Comparison of ENCODE assay signal across 16 mouse cellular contexts in the genomic region with DNA sequence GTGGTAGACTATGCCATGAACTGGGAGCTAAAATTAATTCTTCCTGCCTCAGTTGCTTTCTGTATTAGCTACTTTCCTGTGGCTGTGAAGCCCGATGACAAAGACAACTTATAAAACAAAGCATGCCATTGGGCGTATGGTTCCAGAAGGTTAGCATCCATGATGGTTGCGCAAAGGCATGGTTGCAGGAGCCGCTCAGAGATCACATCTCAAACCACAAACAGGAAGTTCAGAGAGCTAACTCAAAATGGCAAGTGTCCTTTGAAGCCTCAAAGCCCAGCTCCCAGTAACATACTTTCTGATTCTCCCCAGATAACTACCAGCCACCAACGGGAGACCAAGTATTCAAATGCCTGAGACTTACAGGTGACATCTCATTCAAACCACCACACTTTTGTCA. TPM values are rescaled to one million over a fixed set of nuclear protein-coding genes. Genes with fewer than 3 reads are reported as not detected.
DNase-seq lines count a peak whose midpoint lies in the region; ATAC-seq and TF ChIP-seq lines count a peak whose summit lies in the region.
"Had no signal": no experiment of that assay in that cellular context is flagged by ENCODE, and none has a peak within 500 bp of the region (broad histone marks: within the 10 kb centered on the region; RNA-seq: fewer than 3 reads in every experiment).

No protein-coding gene starts in this region.

- H3K9ac ChIP-seq in heart, embryonic 12.5 days, result no peak overlapping the region
- no peak overlapping the region for H3K9ac ChIP-seq in liver, postnatal 0 days (replicated peaks)
- H3K9ac ChIP-seq: forebrain, embryonic 13.5 days; kidney, embryonic 15.5 days had no signal

- H3K27me3 ChIP-seq in heart, embryonic 12.5 days (replicated peaks), result no peaks in the 10 kb centered on the region
- peaks cover 23% of the 10 kb centered on the region for H3K27me3 ChIP-seq in embryonic facial prominence, embryonic 10.5 days (replicated peaks; ENCODE audit: low read depth, poor library complexity, severe bottlenecking)
- H3K27me3 ChIP-seq in liver, postnatal 0 days (ENCODE audit: insufficient read depth, low read length), result no peaks in the 10 kb centered on the region
- H3K27me3 ChIP-seq: forebrain, embryonic 13.5 days; kidney, embryonic 15.5 days had no signal

- no peaks in the 10 kb centered on the region for H3K36me3 ChIP-seq in heart, embryonic 12.5 days
- H3K36me3 ChIP-seq in embryonic facial prominence, embryonic 10.5 days (replicated peaks), result peaks cover 4% of the 10 kb centered on the region; the same call in 1 of the 2 replicates
- H3K36me3 ChIP-seq in liver, postnatal 0 days (replicated peaks; ENCODE audit: insufficient read depth, low read length), result no peaks in the 10 kb centered on the region; the same call in 1 of the 2 replicates
- H3K36me3 ChIP-seq: limb, embryonic 10.5 days had no signal

- H3K4me1 ChIP-seq in heart, embryonic 12.5 days (replicated peaks), result peaks cover 50% of the 10 kb centered on the region
- peaks cover 8% of the 10 kb centered on the region for H3K4me1 ChIP-seq in embryonic facial prominence, embryonic 10.5 days
- no peaks in the 10 kb centered on the region; the same call in 1 of the 2 replicates for H3K4me1 ChIP-seq in liver, postnatal 0 days (ENCODE audit: insufficient read depth)

- H3K9me3 ChIP-seq in heart, embryonic 12.5 days (replicated peaks), result no peaks in the 10 kb centered on the region
- no peaks in the 10 kb centered on the region for H3K9me3 ChIP-seq in embryonic facial prominence, embryonic 10.5 days
- H3K9me3 ChIP-seq in liver, postnatal 0 days (ENCODE audit: low read length), result no peaks in the 10 kb centered on the region
- H3K9me3 ChIP-seq: forebrain, embryonic 13.5 days; kidney, embryonic 15.5 days; limb, embryonic 10.5 days had no signal

- ATAC-seq in heart, embryonic 12.5 days (ENCODE audit: insufficient number of reproducible peaks, low FRiP score), result no peak
- peak; percentile 77 for ATAC-seq in megakaryocyte progenitor cell, adult 5-6 weeks (replicated peaks; ENCODE audit: poor library complexity)
- no peak for ATAC-seq in liver, postnatal 0 days
- ATAC-seq: forebrain, embryonic 13.5 days; hindbrain, postnatal 0 days had no signal

- 72% methylated on average over 5 of the region's 5 CpGs for WGBS in heart, embryonic 12.5 days
- WGBS in embryonic facial prominence, embryonic 10.5 days, result 89% methylated on average over 5 of the region's 5 CpGs
- WGBS in liver, postnatal 0 days (ENCODE audit: insufficient replicate concordance), result 41% methylated on average over 5 of the region's 5 CpGs

- DNase-seq in heart, adult 8-10 months (ENCODE audit: low spot score), result no peak
- DNase-seq in MEL-GATA-1-ER (ENCODE audit: extremely low read depth, low read depth), result peak; percentile 6
- DNase-seq in thymus, postnatal 25 days, result peak; percentile 61
- DNase-seq in embryonic facial prominence, embryonic 10.5 days (ENCODE audit: low spot score), result no peak
- DNase-seq in kidney, adult 8-10 months, result no peak
- DNase-seq in liver, postnatal 0 days, result no peak
- DNase-seq: cerebellum, postnatal 14 days; gastrocnemius, postnatal 25 days; right cerebral cortex, postnatal 25 days had no signal

- no peak for TF ChIP-seq CTCF in liver, postnatal 0 days (IDR thresholded peaks at IDR 0.05; ENCODE audit: low read depth)

- H3K4me3 ChIP-seq in heart, embryonic 12.5 days, result no peak overlapping the region
- no peak overlapping the region for H3K4me3 ChIP-seq in embryonic facial prominence, embryonic 10.5 days
- no peak overlapping the region for H3K4me3 ChIP-seq in liver, postnatal 0 days (ENCODE audit: low read depth, low read length)
- H3K4me3 ChIP-seq: forebrain, embryonic 13.5 days; kidney, embryonic 15.5 days; limb, embryonic 10.5 days had no signal

- no peak for TF ChIP-seq EP300 in liver, postnatal 0 days (IDR thresholded peaks at IDR 0.05; ENCODE audit: low read depth)

- H3K27ac ChIP-seq in heart, embryonic 12.5 days (ENCODE audit: poor library complexity, severe bottlenecking), result 0 out of 2 replicates have a peak overlapping the region, but pooled peaks have one; percentile 18
- no peak overlapping the region for H3K27ac ChIP-seq in embryonic facial prominence, embryonic 10.5 days (replicated peaks)
- H3K27ac ChIP-seq in liver, postnatal 0 days (ENCODE audit: low read depth), result no peak overlapping the region
- H3K27ac ChIP-seq: forebrain, embryonic 13.5 days; hindbrain, postnatal 0 days; kidney, embryonic 15.5 days; limb, embryonic 10.5 days had no signal

- no peak overlapping the region for H3K4me2 ChIP-seq in heart, embryonic 12.5 days
- H3K4me2 ChIP-seq in liver, postnatal 0 days (ENCODE audit: low read depth, low read length), result no peak overlapping the region
- H3K4me2 ChIP-seq: forebrain, embryonic 13.5 days; kidney, embryonic 15.5 days; liver, embryonic 11.5 days had no signal

RNA-seq across cellular contexts. Expression of a gene that starts 5.3 kb away (rescaled TPM):
- polyA plus RNA-seq in heart, embryonic 12.5 days (2016; fragmentation: Nextera tagmentation; extraction: Ambion mirVana), result 26.7 and 26.8 TPM in 2 replicates
- 10 to 100 TPM; 19.6 to 28.6 (median 24.4) TPM for total RNA-seq in heart, adult 8-10 months (2022)
- 0.10 and 0.22 TPM in 2 replicates for total RNA-seq in megakaryocyte progenitor cell, adult 5-6 weeks (2015)
- total RNA-seq in megakaryocyte progenitor cell, adult 5-6 weeks (2017), result 0.17 and 0.37 TPM in 2 replicates
- polyA plus RNA-seq in embryonic facial prominence, embryonic 10.5 days (2016; fragmentation: Nextera tagmentation; extraction: Ambion mirVana), result 12.7 and 14.2 TPM in 2 replicates
- 3.5 and 3.7 TPM in 2 replicates for polyA plus RNA-seq in liver, postnatal 0 days (2015; fragmentation: Nextera tagmentation; extraction: Ambion mirVana)

Comparison
In these comparisons a context has a peak if more than half of its experiments do, and no peak if none do; other contexts are left out.
1. DNase-seq: peak in MEL-GATA-1-ER (single experiment) and thymus, postnatal 25 days (single experiment); none in heart, adult 8-10 months (single experiment), embryonic facial prominence, embryonic 10.5 days (single experiment), kidney, adult 8-10 months (0 of 2) and liver, postnatal 0 days (single experiment).